Mouse (Mus musculus) kidney, embryonic 16.5 days (tissue): ENCODE measurements at regions not wholly inside any gene's neighbourhood (a gene's known extent, or its start where the extent isn't known, plus 50 kb on each side); places are given as distances from the start of the nearest gene placed in this dataset.

Experiments
- ATAC-seq: fragments of 200-750 bp; cut with Nextera tagmentation; 2 replicates; pipeline ENCODE4 v1.8.0; 2017; ENCODE audit warnings: moderate TSS enrichment; ENCODE audit not compliant: low FRiP score, low TSS enrichment
- H3K27ac ChIP-seq: fragments of 300-500 bp; sonication (generic); 2 replicates; pipeline ENCODE4 v1.5.1; 2014; ENCODE audit warnings: low read length
- H3K27me3 ChIP-seq: fragments of 300-500 bp; sonication (generic); 2 replicates; pipeline ENCODE4 v1.6.1; 2014; ENCODE audit warnings: low read length, control low read depth, mixed read lengths; ENCODE audit not compliant: insufficient read depth
- H3K36me3 ChIP-seq: fragments of 300-500 bp; sonication (generic); 2 replicates; pipeline ENCODE4 v1.6.1; 2014; ENCODE audit warnings: low read length, control low read depth, mixed read lengths; ENCODE audit not compliant: insufficient read depth
- H3K4me1 ChIP-seq: fragments of 300-500 bp; sonication (generic); 2 replicates; pipeline ENCODE4 v1.6.1; 2014; ENCODE audit warnings: low read length, control low read depth, mixed read lengths; ENCODE audit not compliant: insufficient read depth
- H3K4me2 ChIP-seq: fragments of 300-500 bp; sonication (generic); replicated peaks from 2 replicates; pipeline ENCODE4 v1.6.1; 2014; ENCODE audit warnings: low read depth, low read length
- H3K4me3 ChIP-seq: fragments of 300-500 bp; sonication (generic); 2 replicates; pipeline ENCODE4 v1.5.1; 2014; ENCODE audit warnings: mild to moderate bottlenecking, low read length
- H3K9ac ChIP-seq: fragments of 300-500 bp; sonication (generic); replicated peaks from 2 replicates; pipeline ENCODE4 v1.6.1; 2014; ENCODE audit warnings: low read length
- H3K9me3 ChIP-seq: fragments of 300-500 bp; sonication (generic); 2 replicates; pipeline ENCODE4 v1.6.1; 2016; ENCODE audit warnings: low read length, control low read depth
- WGBS: fragments of 180-500 bp; shearing (Covaris S2); extraction: QIAGEN DNeasy Blood & Tissue Kit; methylation state at CpG from one replicate; pipeline ENCODE4 v1.1.7; 2014; 5-methylcytosine and 5-hydroxymethylcytosine counted together

GRCm38 (mm10) chr3:128723100-128723499 lies 476.6 kb upstream of the Pitx2 start:
- no peak overlapping the region for H3K4me3 ChIP-seq
- WGBS: 77% methylated on average over 6 of the region's 6 CpGs
- H3K36me3 ChIP-seq: no peaks in the 10 kb centered on the region
- no peaks in the 10 kb centered on the region for H3K27me3 ChIP-seq
- no peak overlapping the region for H3K4me2 ChIP-seq
- no peak for ATAC-seq
- H3K9ac ChIP-seq: no peak overlapping the region
- no peaks in the 10 kb centered on the region for H3K4me1 ChIP-seq
- H3K9me3 ChIP-seq: no peaks in the 10 kb centered on the region
- H3K27ac ChIP-seq: no peak overlapping the region

GRCm38 (mm10) chr3:128720276-128720675 lies 479.4 kb upstream of the Pitx2 start:
- Histone ChIP-seq H3K27ac (no peak overlapping the region), H3K36me3 (no peaks in the 10 kb centered on the region), H3K4me2 (no peak overlapping the region), H3K4me1 (no peaks in the 10 kb centered on the region), H3K27me3 (no peaks in the 10 kb centered on the region), H3K4me3 (no peak overlapping the region), H3K9me3 (no peaks in the 10 kb centered on the region), H3K9ac (no peak overlapping the region)
- no peak for ATAC-seq
- WGBS: 34% methylated on average over 5 of the region's 5 CpGs

- H3K4me3 ChIP-seq: no peak overlapping the region
- WGBS: 82% methylated on average over 7 of the region's 7 CpGs
- ATAC-seq: no peak
Measured at GRCm38 (mm10) chr3:128719226-128719625, 480.5 kb upstream of the Pitx2 start.

GRCm38 (mm10) chr3:128707270-128707669 lies 492.4 kb upstream of the Pitx2 start:
- Histone ChIP-seq H3K27ac (no peak overlapping the region), H3K4me1 (no peaks in the 10 kb centered on the region), H3K9ac (no peak overlapping the region), H3K36me3 (no peaks in the 10 kb centered on the region), H3K9me3 (no peaks in the 10 kb centered on the region), H3K4me2 (no peak overlapping the region), H3K27me3 (no peaks in the 10 kb centered on the region), H3K4me3 (no peak overlapping the region)
- ATAC-seq: no peak
- 84% methylated on average over 3 of the region's 3 CpGs for WGBS

More at GRCm38 (mm10) chr3:128719226-128719625, 480.5 kb upstream of the Pitx2 start:
- Histone ChIP-seq H3K27ac (no peak overlapping the region), H3K27me3 (no peaks in the 10 kb centered on the region), H3K4me1 (no peaks in the 10 kb centered on the region), H3K9ac (no peak overlapping the region), H3K36me3 (no peaks in the 10 kb centered on the region), H3K4me2 (no peak overlapping the region), H3K9me3 (no peaks in the 10 kb centered on the region)

- 68% methylated on average over 8 of the region's 8 CpGs for WGBS
- Histone ChIP-seq H3K4me2 (no peak overlapping the region), H3K27me3 (no peaks in the 10 kb centered on the region), H3K9me3 (no peaks in the 10 kb centered on the region), H3K27ac (no peak overlapping the region), H3K4me3 (no peak overlapping the region), H3K36me3 (no peaks in the 10 kb centered on the region), H3K4me1 (no peaks in the 10 kb centered on the region), H3K9ac (no peak overlapping the region)
- ATAC-seq: no peak
Measured at GRCm38 (mm10) chr3:128668468-128669127, 531.1 kb upstream of the Pitx2 start.

- 68% methylated on average over 3 of the region's 3 CpGs for WGBS
- H3K27ac ChIP-seq: no peak overlapping the region
- H3K9ac ChIP-seq: no peak overlapping the region
- H3K4me2 ChIP-seq: no peak overlapping the region
- ATAC-seq: no peak
- no peaks in the 10 kb centered on the region for H3K27me3 ChIP-seq
- no peaks in the 10 kb centered on the region for H3K9me3 ChIP-seq
- no peaks in the 10 kb centered on the region for H3K36me3 ChIP-seq
- no peak overlapping the region for H3K4me3 ChIP-seq
- no peaks in the 10 kb centered on the region for H3K4me1 ChIP-seq
Measured at GRCm38 (mm10) chr3:128665184-128665583, 534.5 kb upstream of the Pitx2 start.

GRCm38 (mm10) chr3:128636960-128637755 lies 562.5 kb upstream of the Pitx2 start:
- H3K27ac ChIP-seq: no peak overlapping the region
- no peaks in the 10 kb centered on the region for H3K9me3 ChIP-seq
- no peak for ATAC-seq
- H3K27me3 ChIP-seq: no peaks in the 10 kb centered on the region
- H3K36me3 ChIP-seq: no peaks in the 10 kb centered on the region
- H3K9ac ChIP-seq: no peak overlapping the region
- no peaks in the 10 kb centered on the region for H3K4me1 ChIP-seq
- 83% methylated on average over 18 of the region's 18 CpGs for WGBS
- H3K4me3 ChIP-seq: no peak overlapping the region
- no peak overlapping the region for H3K4me2 ChIP-seq

GRCm38 (mm10) chr3:128627696-128628095 lies 572.0 kb upstream of the Pitx2 start:
- H3K36me3 ChIP-seq: no peaks in the 10 kb centered on the region
- no peak overlapping the region for H3K4me3 ChIP-seq
- H3K9me3 ChIP-seq: no peaks in the 10 kb centered on the region
- 97% methylated on average over 1 of the region's 1 CpGs for WGBS
- no peak overlapping the region for H3K27ac ChIP-seq
- ATAC-seq: no peak
- no peaks in the 10 kb centered on the region for H3K4me1 ChIP-seq
- no peaks in the 10 kb centered on the region for H3K27me3 ChIP-seq
- H3K9ac ChIP-seq: no peak overlapping the region
- no peak overlapping the region for H3K4me2 ChIP-seq

- H3K4me3 ChIP-seq: no peak overlapping the region
- H3K4me1 ChIP-seq: no peaks in the 10 kb centered on the region
- H3K27me3 ChIP-seq: no peaks in the 10 kb centered on the region
- no peak overlapping the region for H3K27ac ChIP-seq
- H3K4me2 ChIP-seq: no peak overlapping the region
- H3K9ac ChIP-seq: no peak overlapping the region
- no peak for ATAC-seq
- H3K36me3 ChIP-seq: no peaks in the 10 kb centered on the region
- 79% methylated on average over 6 of the region's 6 CpGs for WGBS
- no peaks in the 10 kb centered on the region for H3K9me3 ChIP-seq
Measured at GRCm38 (mm10) chr3:128616675-128617074, 583.0 kb upstream of the Pitx2 start.

GRCm38 (mm10) chr3:128613657-128614056 lies 586.0 kb upstream of the Pitx2 start:
- Histone ChIP-seq H3K9ac (no peak overlapping the region), H3K27ac (no peak overlapping the region), H3K27me3 (no peaks in the 10 kb centered on the region), H3K4me3 (no peak overlapping the region), H3K36me3 (no peaks in the 10 kb centered on the region), H3K4me2 (no peak overlapping the region), H3K9me3 (no peaks in the 10 kb centered on the region), H3K4me1 (no peaks in the 10 kb centered on the region)
- WGBS: 84% methylated on average over 9 of the region's 9 CpGs
- no peak for ATAC-seq
